Mouse (Mus musculus): Measurements from ENCODE around the gene Mettl7a3.
"Not testable (repeated sequence)": the region's sequence is repeated elsewhere in the genome, so short reads cannot be mapped to it uniquely, and the experiment has no call there.

The Mettl7a3 gene

DNA sequence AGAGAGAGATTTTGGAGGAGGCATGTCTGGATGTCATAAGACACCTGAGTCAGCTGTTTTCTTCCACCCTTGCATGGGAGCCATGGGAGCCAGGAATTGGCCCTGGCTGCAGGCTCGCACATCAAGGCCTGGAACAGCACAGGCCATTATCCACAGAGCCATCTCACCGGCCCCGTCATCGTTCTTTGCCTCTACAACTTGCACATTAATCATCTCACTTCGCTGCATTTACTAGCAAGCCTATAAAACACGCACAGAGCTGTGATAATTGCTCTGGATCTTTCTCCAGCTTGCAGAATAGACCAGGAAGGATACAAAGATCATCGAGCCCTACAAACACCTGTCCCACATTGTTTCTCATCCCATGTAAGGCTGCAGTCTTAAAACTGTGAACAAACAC is 4.0 kb upstream of the Mettl7a3 start:
- DNase-seq: no peak

DNA sequence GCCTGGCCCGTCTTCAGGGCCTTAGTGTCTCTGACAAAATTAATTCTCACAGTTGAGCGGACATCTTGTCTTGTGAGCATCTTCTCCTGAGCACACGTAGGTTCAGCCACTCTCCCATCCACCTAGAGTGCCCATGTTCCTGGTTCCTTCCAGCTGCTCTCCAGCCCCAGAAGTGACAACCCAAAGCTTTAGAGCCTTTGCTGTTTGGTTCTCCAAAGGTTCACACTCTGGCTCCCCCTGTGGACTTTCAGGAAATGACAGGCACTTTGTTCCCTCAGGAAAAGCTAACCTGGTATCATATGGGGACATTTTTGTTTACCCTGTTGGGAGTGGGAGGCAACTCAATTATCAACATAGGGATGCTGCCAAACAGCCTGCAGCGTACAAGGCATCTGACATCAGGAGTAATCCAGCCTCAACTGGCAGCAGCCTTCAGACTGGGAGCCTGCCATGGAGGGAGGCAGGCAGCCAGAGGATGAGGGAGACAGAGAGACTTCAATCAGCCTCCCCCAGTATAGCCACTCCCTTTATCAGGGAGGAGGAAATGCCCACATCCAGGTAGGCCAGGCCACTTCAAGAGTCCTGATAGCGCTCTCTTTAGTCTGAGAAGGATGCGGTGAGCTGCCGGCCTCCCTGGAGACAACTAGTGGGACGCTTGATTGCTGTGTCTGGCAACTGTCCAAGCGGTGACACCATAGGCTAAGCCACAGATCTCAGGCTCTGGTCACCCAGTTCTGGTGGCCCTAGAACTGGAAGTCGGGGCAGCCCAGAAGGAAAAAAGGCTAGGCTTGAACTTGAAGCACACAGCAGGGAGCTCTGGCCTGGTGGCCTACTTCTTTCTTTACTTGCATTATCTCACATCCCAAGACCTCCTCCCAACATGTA is 2.4 kb upstream of the Mettl7a3 start:
- DNase-seq: not testable (repeated sequence)

DNA sequence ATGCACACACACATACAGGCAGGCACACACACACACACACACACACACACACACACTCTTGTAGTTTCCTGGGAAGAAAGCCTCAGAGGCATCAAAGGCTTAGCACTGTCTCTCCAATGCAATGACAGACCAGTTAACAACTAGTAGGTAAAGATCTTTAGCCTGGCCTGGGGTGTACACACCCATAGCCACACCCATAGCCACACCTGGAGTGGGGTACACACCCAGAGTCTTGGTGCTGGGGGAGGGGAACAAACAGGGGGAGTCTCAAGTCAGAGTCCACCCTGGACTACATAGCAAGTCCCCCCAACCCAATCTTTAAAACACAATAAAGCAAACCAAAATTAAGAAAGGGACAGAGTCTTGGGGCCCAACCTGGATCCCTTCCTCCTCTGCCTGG is 2.6 kb downstream of the Mettl7a3 start:
- DNase-seq: not testable (repeated sequence)

DNA sequence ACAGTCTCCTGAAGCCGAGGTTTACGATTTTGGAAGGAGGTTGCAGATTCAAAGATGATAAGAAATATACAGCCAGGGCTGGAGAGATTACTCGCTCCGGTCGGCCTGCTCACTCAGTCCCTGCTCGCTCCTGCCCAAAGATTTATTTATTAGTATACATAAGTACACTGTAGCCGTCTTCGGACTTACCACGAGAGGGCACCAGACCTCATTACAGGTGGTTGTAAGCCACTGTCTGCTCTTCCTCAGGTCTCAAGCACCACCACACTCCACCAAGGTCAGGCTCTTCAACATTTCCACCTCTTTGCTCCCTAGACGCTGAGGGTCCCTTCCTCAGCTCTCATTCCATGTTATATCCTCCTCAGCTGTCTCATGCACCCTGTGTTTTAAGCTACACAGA is 3.1 kb downstream of the Mettl7a3 start:
- DNase-seq: peak; percentile 64 to 65

DNA sequence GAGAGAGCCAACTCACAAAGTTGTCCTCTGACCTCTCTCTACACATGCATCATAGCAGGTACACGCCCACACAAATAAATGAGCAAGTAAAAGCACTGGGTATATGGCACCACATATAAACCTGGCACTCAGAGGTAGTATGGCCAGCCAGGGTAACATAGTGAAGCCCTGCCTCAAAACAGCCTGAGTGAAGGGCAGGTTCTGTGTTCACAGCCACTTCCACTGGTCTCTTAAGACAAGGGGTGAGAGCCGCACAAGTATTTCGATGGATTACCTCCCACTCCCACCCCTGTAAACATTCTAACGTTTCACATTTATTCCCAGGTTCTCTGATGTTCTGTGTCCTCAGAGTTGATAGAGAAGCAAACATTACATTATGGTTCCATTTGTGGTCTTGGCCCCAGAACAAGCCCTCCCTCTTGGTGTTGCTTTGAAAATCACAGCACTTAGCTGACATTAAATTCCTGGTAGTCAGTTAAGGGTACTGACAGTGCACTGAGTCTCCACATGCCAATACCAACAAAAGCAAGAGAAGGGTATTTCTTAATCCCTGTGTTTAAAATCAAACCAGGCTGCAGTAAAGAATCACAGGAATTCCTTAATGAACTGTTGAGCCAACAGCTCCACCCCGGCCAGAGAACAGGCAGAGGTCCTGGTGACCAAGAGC is 6.7 kb downstream of the Mettl7a3 start:
- not testable (repeated sequence) for DNase-seq

DNA sequence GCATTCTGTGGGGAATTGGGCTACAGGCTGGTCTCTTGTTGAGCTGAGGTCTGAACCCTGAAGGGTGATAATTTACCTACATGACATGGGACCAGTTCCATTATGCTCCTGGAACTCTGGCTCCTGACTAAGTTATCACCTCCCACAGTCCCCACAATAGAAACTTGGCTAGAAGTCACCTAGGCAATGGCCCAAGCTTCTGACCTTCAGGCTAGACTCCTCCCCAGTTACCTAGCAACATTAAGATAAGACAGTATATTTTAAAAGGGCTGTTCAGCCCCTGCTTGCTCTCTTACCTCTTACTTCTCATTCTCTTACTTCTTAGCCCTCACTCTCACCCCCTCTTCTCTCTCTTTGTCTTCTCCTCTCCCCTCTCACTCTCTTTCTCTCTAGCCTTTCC is 10.8 kb downstream of the Mettl7a3 start:
- no peak for DNase-seq

DNA sequence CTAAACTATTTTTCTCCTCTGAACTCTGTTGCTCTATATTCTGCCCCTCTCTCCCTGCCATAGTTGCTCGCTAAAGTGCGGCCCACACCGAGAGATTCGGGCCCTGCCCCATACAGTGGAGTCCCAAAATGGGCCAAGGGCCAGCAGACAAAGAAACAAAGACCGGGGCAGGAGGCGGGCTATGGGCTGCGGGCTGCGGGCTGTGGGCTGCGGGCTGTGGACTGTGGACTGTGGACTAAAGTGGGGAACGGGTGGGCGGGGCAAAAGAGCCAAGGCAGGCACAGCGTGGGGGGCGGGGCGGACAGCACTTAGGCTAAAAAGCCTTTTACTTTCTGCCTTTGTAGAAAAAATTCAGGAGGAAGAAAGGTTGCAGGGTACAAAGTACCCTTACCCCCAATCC is 12.0 kb downstream of the Mettl7a3 start:
- DNase-seq: no peak

DNA sequence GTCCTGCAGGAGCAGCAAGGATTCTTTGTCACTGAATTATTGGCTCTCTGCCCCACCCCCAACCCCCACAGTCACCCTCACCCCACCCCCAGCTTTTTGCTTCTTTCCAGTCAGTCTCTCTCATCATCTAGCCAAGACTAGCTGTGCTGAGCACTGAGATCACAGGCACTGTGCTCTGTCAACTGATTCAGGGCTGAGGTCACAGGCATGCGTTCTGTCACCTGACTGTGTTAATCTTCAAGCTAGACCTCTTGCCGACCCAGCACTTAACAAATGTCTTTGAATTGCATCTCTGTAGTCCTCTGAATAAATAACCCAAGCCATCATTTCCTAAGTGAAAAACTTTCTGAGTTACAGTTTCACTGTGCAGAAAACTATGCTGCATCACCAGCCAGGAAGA is 14.8 kb downstream of the Mettl7a3 start:
- no peak for DNase-seq

DNA sequence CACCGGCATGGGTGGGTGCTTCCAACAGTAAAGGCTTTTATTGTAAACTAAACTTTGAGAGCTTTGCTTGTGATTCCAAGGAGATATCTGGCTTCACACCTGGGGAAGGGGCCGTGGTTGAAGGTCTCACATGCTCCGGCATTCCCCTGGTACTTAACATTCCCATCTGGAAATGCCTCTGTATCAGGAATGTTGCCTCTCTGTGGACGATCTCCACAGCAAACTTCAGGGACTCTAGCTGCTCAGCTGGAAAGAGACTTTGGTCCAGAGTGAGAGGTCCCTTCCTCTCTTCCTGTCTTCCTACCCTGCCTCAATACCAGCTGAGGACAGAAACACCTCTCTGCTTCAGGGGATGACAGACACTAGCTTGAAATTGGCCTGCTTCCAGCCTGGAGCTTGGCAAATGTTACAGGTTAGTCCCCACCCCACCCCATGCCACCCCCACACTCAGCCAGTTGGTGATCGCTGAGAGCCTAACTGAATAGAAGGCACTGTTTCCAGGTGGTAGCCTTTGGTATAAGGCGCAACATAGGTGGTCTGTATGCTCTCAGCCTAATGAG is 16.9 kb downstream of the Mettl7a3 start:
- DNase-seq: no peak

DNA sequence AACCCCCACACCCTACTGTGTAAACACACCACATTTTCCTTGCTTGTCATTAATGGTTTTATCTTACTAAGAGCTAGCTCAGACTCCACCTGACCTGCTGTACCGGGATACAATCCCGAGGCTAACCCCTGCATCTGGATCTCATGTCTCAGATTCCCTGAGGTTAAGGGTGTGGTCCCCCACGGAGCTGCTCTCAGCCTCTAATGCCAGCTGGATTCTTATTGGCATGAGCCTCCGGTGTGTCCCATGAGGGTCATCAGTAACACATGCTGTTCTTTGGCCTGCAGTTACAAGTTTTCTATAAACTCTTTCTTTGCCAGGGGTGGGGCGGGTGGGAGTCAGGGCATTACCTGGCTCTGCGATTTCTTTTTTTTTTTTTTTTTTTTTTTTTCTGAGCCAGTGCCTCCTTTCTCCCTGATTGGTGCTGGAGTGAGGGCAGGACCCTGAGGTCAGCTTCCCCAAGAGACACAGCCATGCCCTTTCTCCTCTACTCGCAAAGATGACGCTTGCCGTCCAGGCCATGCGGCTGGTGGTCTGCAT is 18.1 kb downstream of the Mettl7a3 start, which contains the start of the genes Methig1 and Mettl7a2:
TSS of gene Methig1 (plus strand) at position 439 of the 540 bp plus-strand sequence.
TSS of gene Mettl7a2 (plus strand) at position 490 of the 540 bp plus-strand sequence.
- DNase-seq: no peak

DNA sequence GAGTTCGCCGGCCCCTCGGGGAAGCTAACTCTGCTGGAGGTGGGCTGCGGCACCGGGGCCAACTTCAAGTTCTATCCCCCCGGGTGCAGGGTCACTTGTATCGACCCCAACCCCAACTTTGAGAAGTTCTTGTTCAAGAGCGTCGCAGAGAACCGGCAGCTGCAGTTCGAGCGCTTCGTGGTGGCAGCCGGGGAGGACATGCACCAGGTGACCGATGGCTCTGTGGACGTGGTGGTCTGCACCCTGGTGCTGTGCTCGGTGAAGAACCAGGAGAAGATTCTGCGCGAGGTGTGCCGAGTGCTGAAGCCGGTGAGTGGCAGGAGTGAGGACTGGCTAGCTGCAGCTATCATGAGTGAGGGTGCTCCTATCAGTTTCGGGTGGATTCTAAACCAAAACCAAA is 18.7 kb downstream of the Mettl7a3 start:
- not testable (repeated sequence) for DNase-seq

DNA sequence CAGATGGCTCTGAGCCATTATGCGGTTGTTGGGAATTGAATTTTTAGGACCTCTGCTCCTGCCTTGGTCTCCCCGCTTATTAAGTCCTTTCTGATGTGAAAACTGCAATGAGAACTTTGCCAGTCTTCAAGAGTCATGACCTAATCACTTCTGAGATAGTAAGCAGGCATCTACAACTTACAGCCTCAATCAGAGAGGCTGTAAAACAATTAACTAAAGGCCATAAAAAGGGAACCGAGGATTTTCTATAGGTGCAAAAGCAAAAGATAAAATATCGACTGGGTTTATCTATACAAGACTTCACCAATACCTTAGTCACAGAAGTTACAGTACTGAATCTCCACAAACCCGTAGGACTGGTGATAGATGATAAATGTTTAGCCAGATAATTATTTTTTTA is 21.1 kb downstream of the Mettl7a3 start:
- no peak for DNase-seq

DNA sequence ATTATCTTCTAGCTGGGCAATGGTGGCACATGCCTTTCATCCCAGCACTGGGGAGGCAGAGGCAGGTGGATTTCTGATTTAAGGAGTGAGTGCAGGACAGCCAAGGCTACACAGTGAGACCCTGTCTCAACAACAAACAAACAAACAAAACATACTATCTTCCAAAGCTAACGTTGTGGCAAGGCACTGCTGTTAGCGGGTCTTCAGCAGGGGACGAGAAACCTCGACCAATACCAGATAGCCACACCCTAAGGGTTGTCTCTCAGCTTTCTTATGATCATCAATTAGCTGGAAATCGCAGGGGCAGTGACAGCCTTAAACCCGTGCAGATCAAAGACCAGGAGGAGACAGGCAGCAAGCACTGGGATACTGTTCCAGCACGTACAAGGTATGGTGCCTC is 29.5 kb downstream of the Mettl7a3 start, which contains the start of gene Higd1c:
TSS of gene Higd1c (plus strand) at position 301 of the 400 bp plus-strand sequence.
- DNase-seq: no peak

DNA sequence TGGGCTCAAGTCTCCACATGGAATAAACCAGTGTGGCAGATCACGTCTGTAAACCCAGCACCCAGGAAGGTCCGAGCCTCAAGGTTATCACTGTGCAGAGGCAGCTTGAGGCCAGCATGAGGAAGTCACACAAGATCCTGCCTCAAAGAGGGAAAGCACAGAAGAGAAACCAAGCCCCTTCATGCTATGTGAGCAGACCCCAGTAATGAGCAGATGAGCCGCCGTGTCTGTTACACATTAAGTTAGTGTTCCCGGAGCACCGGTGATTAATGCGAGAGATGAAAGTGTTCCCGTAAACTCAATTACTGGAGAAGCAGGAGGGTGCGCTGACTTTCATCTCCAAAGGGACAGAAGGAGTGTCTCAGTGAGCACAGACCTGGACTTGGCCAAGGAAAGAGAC is 31.2 kb downstream of the Mettl7a3 start:
- not testable (repeated sequence) for DNase-seq

DNA sequence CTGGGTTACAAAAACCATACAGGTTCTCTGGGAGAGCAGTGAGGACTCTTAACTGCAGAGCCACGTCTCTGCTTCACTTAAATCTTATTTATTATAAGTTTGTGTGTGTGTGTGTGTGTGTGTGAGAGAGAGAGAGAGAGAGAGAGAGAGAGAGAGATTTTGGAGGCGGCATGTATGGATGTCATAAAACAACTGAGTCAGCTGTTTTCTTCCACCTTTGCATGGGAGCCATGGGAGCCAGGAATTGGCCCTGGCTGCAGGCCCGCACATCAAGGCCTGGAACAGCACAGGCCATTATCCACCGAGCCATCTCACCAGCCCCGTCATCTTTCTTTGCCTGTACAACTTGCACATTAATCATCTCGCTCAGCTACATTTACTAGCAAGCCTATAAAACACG is 32.4 kb downstream of the Mettl7a3 start:
- no peak for DNase-seq

DNA sequence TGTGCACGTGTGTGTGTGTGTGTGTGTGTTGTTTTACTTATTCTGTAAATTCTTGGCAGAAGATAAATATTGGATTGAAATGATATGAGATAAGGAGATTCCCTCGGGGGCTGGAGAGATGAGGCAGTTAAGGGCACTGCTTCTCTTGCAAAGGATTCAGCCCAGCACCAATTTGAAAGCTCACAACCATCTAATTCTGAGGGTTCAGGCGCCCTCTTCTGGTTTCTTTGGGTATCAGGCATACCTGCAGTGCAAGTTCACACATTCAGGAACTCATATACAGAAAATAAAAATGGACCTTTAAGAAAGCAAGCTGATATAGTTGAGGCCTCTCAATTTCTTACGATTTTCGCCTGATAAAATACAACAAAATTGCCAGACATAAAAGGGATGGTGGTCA is 40.3 kb downstream of the Mettl7a3 start:
- peak; percentile 20 to 39 for DNase-seq

DNA sequence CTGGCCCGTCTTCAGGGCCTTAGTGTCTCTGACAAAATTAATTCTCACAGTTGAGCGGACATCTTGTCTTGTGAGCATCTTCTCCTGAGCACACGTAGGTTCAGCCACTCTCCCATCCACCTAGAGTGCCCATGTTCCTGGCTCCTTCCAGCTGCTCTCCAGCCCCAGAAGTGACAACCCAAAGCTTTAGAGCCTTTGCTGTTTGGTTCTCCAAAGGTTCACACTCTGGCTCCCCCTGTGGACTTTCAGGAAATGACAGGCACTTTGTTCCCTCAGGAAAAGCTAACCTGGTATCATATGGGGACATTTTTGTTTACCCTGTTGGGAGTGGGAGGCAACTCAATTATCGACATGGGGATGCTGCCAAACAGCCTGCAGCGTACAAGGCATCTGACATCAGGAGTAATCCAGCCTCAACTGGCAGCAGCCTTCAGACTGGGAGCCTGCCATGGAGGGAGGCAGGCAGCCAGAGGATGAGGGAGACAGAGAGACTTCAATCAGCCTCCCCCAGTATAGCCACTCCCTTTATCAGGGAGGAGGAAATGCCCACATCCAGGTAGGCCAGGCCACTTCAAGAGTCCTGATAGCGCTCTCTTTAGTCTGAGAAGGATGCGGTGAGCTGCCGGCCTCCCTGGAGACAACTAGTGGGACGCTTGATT is 43.2 kb downstream of the Mettl7a3 start:
- not testable (repeated sequence) for DNase-seq

DNA sequence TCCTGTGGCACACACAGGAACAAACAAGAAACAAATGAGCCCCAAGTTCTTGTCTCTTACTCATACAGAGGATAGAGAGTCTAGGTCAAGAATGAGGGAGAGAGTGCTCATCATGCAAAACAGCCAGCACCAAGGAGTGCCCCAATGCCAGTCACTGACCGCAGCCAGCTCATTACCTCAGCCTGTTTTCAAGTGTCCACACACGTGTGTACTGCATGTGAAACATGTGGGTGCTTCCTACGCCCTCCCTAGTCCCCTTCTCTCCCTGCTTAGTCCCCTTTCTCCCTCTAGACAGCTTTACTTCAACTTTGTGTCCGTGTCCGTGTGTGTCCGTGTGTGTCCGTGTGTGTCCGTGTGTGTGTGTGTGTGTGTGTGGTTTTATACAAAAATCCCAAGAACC is 44.9 kb downstream of the Mettl7a3 start:
- no peak for DNase-seq

DNA sequence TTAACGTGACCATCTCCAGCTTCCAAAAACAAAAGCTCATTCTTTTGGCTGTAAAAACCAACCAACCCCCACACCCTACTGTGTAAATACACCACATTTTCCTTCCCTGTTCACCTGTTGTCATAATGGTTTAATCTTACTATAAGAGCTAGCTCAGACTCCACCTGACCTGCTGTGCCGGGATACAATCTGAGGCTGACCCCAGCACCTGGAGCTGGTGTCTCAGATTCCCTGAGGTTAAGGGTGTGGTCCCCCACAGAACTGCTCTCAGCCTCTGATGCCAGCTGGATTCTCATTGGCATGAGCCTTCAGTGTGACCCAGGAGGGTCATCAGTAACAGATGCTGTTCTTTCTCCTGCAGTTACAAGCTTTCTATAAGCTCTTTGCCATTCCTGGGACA is 45.4 kb downstream of the Mettl7a3 start:
- DNase-seq: no peak

DNA sequence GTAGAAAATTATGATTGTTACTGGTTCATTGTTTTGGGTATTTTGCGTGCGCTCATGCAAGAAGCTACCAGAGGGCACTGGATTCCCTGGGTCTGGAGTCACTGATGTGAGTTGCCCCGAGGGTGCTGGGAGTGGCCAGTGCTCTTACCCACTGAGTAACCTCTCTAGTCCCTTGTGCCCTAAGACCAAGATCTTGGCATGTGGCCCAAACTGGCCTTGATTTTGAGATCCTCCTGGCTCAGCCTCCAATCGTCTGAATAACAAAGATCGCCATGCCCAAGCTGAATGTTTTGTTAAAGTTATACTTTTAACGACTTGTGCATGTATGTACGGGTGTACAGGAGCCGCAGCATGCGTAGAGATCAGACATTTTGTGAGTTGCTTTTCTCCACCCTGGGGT is 51.0 kb downstream of the Mettl7a3 start:
- no peak for DNase-seq

DNA sequence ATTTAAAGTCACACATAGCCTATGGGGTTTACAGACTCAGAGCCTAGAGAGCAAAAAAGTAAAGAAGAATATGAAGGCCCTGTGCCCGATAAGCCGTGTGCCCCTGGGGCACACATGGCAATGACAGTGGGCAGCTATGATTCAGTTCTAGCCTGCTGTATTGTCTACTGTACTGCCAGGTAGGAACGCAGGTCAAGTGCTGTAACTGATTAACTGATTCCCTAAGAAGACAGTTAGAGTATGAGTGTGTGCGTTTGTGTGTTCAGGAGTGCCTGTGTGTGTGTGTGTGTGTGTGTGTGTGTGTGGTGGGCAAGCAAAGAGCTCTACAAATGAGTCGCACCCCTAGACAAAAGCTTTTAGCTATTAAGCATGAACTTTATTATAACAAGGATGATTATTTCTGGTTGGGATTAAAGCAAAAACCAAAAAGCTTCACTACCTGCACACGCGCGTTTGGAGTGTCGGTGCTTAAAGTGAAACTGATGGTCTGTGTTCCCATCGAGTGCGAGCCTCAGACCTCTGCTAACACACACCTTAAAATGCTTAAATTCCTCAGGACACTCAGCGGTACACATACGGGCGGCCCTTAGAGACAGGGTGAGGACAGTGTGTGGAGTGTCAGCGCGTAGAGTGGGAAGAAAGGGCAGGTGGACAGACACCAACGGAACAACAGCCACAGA is 53.0 kb downstream of the Mettl7a3 start:
- no peak for DNase-seq

DNA sequence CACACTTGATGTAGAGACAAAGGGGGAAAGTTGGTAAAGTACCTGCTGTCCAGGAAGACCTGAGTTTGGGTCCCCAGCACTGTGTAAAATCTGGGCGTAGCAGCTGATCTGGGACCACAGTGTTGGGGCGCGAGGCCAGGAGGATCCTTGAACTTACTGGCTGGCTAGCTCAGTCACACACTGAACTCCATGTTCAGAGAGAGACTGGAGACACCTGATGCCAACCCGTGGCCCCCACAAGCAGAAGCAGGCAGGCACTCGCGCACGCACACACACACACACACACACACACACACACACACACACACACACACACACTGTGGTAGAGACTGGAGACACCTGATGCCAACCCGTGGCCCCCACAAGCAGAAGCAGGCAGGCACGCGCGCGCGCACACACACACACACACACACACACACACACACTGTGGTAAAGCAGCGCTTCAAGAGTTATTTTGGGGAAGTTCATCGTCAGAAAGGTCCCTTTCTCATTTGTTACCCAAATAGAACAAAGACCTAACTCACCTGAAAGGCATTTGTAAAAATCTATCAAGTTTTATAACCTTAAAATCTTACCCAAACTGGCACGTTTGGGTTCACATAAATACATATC is 53.6 kb downstream of the Mettl7a3 start:
- DNase-seq: peak; percentile 11 to 39

All from thymus, postnatal 36 days (tissue).